Mouse (Mus musculus): Measurements from ENCODE around the gene Gm21985. TPM values are rescaled to one million over a fixed set of nuclear protein-coding genes. Genes with fewer than 3 reads are reported as not detected.
"Not testable (repeated sequence)": the region's sequence is repeated elsewhere in the genome, so short reads cannot be mapped to it uniquely, and the experiment has no call there.

Gm21985 gene
- polyA plus RNA-seq, 1 experiment from 2014 or later, result not detected

DNA sequence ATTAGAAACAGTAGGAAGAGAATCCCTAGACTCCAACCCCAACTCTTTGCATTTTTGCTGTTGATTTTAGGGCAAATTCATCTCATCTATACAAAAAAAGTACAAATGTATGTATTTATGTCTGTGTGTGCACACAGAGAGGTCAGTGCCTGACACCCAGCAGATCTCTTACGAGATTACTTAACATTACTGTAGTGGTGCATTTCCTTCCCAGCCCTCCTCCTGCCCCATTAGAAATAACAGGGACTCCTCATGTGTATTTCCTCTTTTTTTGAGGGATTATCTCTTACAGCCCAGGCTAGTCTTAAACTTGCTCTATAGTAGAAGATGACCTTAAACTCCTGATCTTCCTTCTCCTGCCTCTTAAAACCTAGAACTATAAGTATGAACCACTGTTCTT, 126.6 kb downstream of the Gm21985 start:
- 90% methylated on average over 1 of the region's 1 CpGs for WGBS
- H3K36me3 ChIP-seq (ENCODE audit: control insufficient read depth, insufficient read depth), result no peaks in the 10 kb centered on the region
- no peaks in the 10 kb centered on the region for H3K4me1 ChIP-seq (replicated peaks; ENCODE audit: control insufficient read depth, insufficient read depth, low read length)
- no peak overlapping the region for H3K4me3 ChIP-seq (ENCODE audit: low read depth, low read length)
- no peak overlapping the region for H3K4me2 ChIP-seq (replicated peaks; ENCODE audit: low read depth)
- no peak for TF ChIP-seq CTCF (IDR thresholded peaks at IDR 0.05; ENCODE audit: low read depth)
- ATAC-seq, result no peak
- H3K9ac ChIP-seq (ENCODE audit: low read depth, low read length), result no peak overlapping the region
- H3K9me3 ChIP-seq (ENCODE audit: control insufficient read depth), result no peaks in the 10 kb centered on the region
- no peaks in the 10 kb centered on the region for H3K27me3 ChIP-seq (replicated peaks; ENCODE audit: control insufficient read depth, insufficient read depth, low read length)
- no peak overlapping the region for H3K27ac ChIP-seq (ENCODE audit: low read depth, low read length)

DNA sequence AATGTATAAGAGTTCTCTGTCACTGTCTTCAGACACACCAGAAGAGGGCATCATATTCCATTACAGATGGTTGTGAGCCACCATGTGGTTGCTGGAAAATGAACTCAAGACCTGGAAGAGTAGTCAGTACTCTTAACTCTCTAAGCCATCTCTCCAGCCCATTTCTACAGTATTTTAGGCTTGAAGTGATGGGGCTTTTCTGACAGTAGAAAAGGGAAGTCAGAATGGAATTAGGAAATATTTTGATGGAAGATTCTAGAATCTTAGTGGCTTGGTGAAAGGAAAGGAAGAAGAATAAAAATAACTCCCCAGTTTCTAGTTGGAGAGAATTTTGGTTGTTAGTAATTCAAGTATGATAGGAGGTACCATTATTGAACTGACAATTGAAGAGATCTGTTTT, 127.8 kb downstream of the Gm21985 start:
- H3K27ac ChIP-seq (ENCODE audit: low read depth, low read length), result no peak overlapping the region
- TF ChIP-seq CTCF (IDR thresholded peaks at IDR 0.05; ENCODE audit: low read depth), result no peak
- no peaks in the 10 kb centered on the region for H3K36me3 ChIP-seq (ENCODE audit: control insufficient read depth, insufficient read depth)
- H3K4me2 ChIP-seq (replicated peaks; ENCODE audit: low read depth), result no peak overlapping the region
- no peaks in the 10 kb centered on the region for H3K4me1 ChIP-seq (replicated peaks; ENCODE audit: control insufficient read depth, insufficient read depth, low read length)
- no peak for ATAC-seq
- H3K9me3 ChIP-seq (ENCODE audit: control insufficient read depth), result no peaks in the 10 kb centered on the region
- H3K9ac ChIP-seq (ENCODE audit: low read depth, low read length), result no peak overlapping the region
- no peaks in the 10 kb centered on the region for H3K27me3 ChIP-seq (replicated peaks; ENCODE audit: control insufficient read depth, insufficient read depth, low read length)
- H3K4me3 ChIP-seq (ENCODE audit: low read depth, low read length), result no peak overlapping the region

DNA sequence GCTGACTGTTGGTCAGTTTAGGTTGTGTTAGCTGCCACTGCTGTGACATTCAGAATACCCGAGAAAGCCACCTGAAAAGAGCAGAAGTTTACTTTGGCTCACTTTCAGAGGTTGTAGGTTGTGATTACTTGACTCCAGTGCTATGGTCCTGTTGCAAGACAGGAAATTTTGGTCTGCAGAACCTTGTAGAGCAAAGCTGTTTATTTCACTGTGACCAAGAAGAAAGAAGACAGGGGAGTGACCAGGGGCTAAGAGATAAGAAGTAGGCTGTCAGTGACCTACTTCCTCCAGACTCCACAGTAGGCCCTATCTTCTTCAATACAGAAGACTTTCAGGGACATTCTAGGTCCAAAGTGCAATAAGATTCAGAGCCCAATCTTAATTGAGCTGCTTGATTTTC, 130.5 kb downstream of the Gm21985 start:
- no peak for TF ChIP-seq CTCF (IDR thresholded peaks at IDR 0.05; ENCODE audit: low read depth)
- Histone ChIP-seq H3K4me3 (ENCODE audit: low read depth, low read length) (no peak overlapping the region), H3K9me3 (ENCODE audit: control insufficient read depth) (no peaks in the 10 kb centered on the region), H3K4me2 (replicated peaks; ENCODE audit: low read depth) (no peak overlapping the region), H3K27me3 (replicated peaks; ENCODE audit: control insufficient read depth, insufficient read depth, low read length) (no peaks in the 10 kb centered on the region), H3K36me3 (ENCODE audit: control insufficient read depth, insufficient read depth) (no peaks in the 10 kb centered on the region), H3K9ac (ENCODE audit: low read depth, low read length) (no peak overlapping the region), H3K4me1 (replicated peaks; ENCODE audit: control insufficient read depth, insufficient read depth, low read length) (no peaks in the 10 kb centered on the region), H3K27ac (ENCODE audit: low read depth, low read length) (no peak overlapping the region)
- 36% methylated on average over 1 of the region's 1 CpGs for WGBS
- ATAC-seq, result no peak

DNA sequence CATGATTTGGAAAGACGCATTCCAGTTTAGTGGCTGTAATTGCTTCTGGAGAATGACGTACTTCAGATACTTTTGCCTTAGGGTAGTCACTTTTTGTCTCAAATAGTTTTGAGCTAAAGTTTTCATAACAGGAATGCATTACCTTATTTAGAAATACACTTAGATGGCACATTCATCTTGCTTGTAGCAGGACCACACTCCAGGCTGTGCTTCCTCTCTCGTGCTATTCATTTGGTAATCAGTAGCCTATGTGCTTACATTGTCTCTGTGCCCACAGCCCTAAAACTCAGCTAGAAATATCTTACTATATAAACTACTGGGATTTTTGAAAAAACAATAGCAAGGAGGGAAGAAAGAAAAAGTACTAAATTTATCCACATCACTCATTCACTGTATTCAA, 140.9 kb downstream of the Gm21985 start:
- H3K4me1 ChIP-seq (replicated peaks; ENCODE audit: control insufficient read depth, insufficient read depth, low read length), result no peaks in the 10 kb centered on the region
- H3K27me3 ChIP-seq (replicated peaks; ENCODE audit: control insufficient read depth, insufficient read depth, low read length), result no peaks in the 10 kb centered on the region
- no peaks in the 10 kb centered on the region for H3K9me3 ChIP-seq (ENCODE audit: control insufficient read depth)
- H3K4me3 ChIP-seq (ENCODE audit: low read depth, low read length), result no peak overlapping the region
- H3K4me2 ChIP-seq (replicated peaks; ENCODE audit: low read depth), result no peak overlapping the region
- H3K36me3 ChIP-seq (ENCODE audit: control insufficient read depth, insufficient read depth), result peaks cover 22% of the 10 kb centered on the region
- ATAC-seq, result no peak
- H3K27ac ChIP-seq (ENCODE audit: low read depth, low read length), result no peak overlapping the region
- WGBS, result 83% methylated on average over 3 of the region's 3 CpGs
- no peak for TF ChIP-seq CTCF (IDR thresholded peaks at IDR 0.05; ENCODE audit: low read depth)
- no peak overlapping the region for H3K9ac ChIP-seq (ENCODE audit: low read depth, low read length)

DNA sequence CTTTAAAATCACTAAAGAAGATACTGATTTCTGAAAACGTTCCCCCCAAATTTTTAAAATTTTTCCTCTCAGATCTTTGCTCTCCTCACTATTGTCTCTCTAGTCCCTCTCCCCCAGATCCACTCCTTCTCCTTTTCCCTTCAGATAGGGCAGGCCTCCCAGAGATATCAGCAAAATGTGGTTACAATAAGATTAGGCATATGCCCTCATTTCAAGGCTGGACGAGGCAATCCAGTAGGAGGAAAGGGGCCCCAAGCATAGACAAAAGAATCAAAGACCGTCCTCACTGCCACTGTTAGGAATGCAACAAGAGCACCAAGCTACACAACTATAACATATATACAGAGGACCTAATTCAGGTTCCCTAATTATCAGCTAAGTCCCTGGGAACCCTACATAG, 159.2 kb downstream of the Gm21985 start:
- Histone ChIP-seq H3K4me3 (ENCODE audit: low read depth, low read length) (no peak overlapping the region), H3K9me3 (ENCODE audit: control insufficient read depth) (no peaks in the 10 kb centered on the region), H3K4me1 (replicated peaks; ENCODE audit: control insufficient read depth, insufficient read depth, low read length) (no peaks in the 10 kb centered on the region), H3K27me3 (replicated peaks; ENCODE audit: control insufficient read depth, insufficient read depth, low read length) (no peaks in the 10 kb centered on the region), H3K9ac (ENCODE audit: low read depth, low read length) (no peak overlapping the region), H3K36me3 (ENCODE audit: control insufficient read depth, insufficient read depth) (no peaks in the 10 kb centered on the region), H3K27ac (ENCODE audit: low read depth, low read length) (no peak overlapping the region), H3K4me2 (replicated peaks; ENCODE audit: low read depth) (no peak overlapping the region)
- TF ChIP-seq CTCF (IDR thresholded peaks at IDR 0.05; ENCODE audit: low read depth), result no peak
- 56% methylated on average over 3 of the region's 3 CpGs for WGBS
- ATAC-seq, result no peak

DNA sequence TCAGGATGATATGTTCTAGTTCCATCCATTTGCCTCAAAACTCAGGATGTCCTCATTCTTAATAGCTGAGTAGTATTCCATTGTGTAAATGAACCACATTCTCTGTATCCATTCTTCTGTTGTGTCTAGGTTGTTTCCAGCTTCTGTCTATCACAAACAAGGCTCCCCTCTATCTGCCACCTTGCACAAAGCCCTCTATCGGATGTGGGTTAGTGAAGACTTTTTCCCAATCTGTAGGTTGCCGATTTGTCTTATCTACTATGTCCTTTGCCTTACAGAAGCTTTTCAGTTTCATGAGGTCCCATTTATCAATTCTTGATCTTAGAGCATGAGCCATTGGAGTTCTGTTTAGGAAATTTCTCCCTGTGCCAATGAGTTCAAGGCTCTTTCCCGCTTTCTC, 162.4 kb downstream of the Gm21985 start:
- H3K27ac ChIP-seq (ENCODE audit: low read depth, low read length); ATAC-seq; H3K4me3 ChIP-seq (ENCODE audit: low read depth, low read length); H3K9ac ChIP-seq (ENCODE audit: low read depth, low read length); H3K4me1 ChIP-seq (replicated peaks; ENCODE audit: control insufficient read depth, insufficient read depth, low read length); H3K36me3 ChIP-seq (ENCODE audit: control insufficient read depth, insufficient read depth); H3K27me3 ChIP-seq (replicated peaks; ENCODE audit: control insufficient read depth, insufficient read depth, low read length); H3K9me3 ChIP-seq (ENCODE audit: control insufficient read depth); H3K4me2 ChIP-seq (replicated peaks; ENCODE audit: low read depth): not testable (repeated sequence)
- WGBS, result 88% methylated on average over 3 of the region's 3 CpGs

DNA sequence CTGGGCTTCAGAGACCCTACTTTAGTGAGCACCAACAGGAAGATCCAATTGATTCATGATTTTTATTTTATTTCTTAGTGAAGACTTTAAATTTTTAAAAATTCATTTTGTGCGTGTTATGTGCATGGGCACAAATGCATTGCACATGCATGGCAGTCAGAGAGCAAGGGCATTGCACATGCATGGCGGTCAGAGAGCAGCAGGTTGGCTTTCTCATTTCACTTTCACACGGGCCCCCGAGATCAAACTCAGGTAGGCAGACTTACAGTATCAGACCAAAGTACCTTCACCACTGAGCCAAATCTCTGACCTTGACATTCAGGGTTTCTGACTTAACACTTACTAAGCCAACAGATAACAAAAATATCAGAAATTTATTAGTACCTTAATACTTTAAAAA, 163.6 kb downstream of the Gm21985 start:
- no peaks in the 10 kb centered on the region for H3K4me1 ChIP-seq (replicated peaks; ENCODE audit: control insufficient read depth, insufficient read depth, low read length)
- no peak overlapping the region for H3K27ac ChIP-seq (ENCODE audit: low read depth, low read length)
- no peak for ATAC-seq
- no peak overlapping the region for H3K9ac ChIP-seq (ENCODE audit: low read depth, low read length)
- H3K9me3 ChIP-seq (ENCODE audit: control insufficient read depth), result no peaks in the 10 kb centered on the region
- TF ChIP-seq CTCF (IDR thresholded peaks at IDR 0.05; ENCODE audit: low read depth), result no peak
- H3K4me2 ChIP-seq (replicated peaks; ENCODE audit: low read depth), result no peak overlapping the region
- H3K27me3 ChIP-seq (replicated peaks; ENCODE audit: control insufficient read depth, insufficient read depth, low read length), result no peaks in the 10 kb centered on the region
- WGBS, result 86% methylated on average over 4 of the region's 4 CpGs
- no peaks in the 10 kb centered on the region for H3K36me3 ChIP-seq (ENCODE audit: control insufficient read depth, insufficient read depth)
- H3K4me3 ChIP-seq (ENCODE audit: low read depth, low read length), result no peak overlapping the region
